Mouse (Mus musculus): Measurements from ENCODE around the gene Olfr703.

GRCm38 (mm10) chr7:106815775-106816174 lies 27.4 kb upstream of the Olfr703 start:
- TF ChIP-seq CEBPB (IDR thresholded peaks at IDR 0.05; ENCODE audit: low read depth) (no peak), CTCF (IDR thresholded peaks at IDR 0.05; ENCODE audit: control insufficient read depth, insufficient read depth, insufficient read length) (no peak), MYOD1 (IDR thresholded peaks at IDR 0.05; ENCODE audit: control insufficient read depth, insufficient read length, low read depth) (no peak), USF1 (IDR thresholded peaks at IDR 0.05; ENCODE audit: low read depth) (no peak), FOSL1 (IDR thresholded peaks at IDR 0.05; ENCODE audit: insufficient read depth, low read length, poor library complexity, severe bottlenecking) (no peak)
